Mouse (Mus musculus) neural tube, embryonic 14.5 days (tissue): ENCODE measurements around the gene Tbcel. TPM values are rescaled to one million over a fixed set of nuclear protein-coding genes. Genes with fewer than 3 reads are reported as not detected.

Experiments used
- ATAC-seq: fragments of 200-750 bp; cut with Nextera tagmentation; 2 replicates; pipeline ENCODE4 v1.8.0; 2017; ENCODE audit warnings: low read depth, mild to moderate bottlenecking, moderate TSS enrichment, moderate library complexity
- H3K27ac ChIP-seq: fragments of 300-500 bp; sonication (generic); 2 replicates; pipeline ENCODE4 v1.5.1; 2014; ENCODE audit warnings: low read depth, mild to moderate bottlenecking, control low read depth, low read length, moderate library complexity, mixed read lengths
- H3K27me3 ChIP-seq: fragments of 300-500 bp; sonication (generic); 2 replicates; pipeline ENCODE4 v1.6.1; 2014; ENCODE audit warnings: low read length; ENCODE audit not compliant: control insufficient read depth, insufficient read depth
- H3K36me3 ChIP-seq: fragments of 300-500 bp; sonication (generic); 2 replicates; pipeline ENCODE4 v1.6.1; 2014; ENCODE audit warnings: low read length, mixed read lengths; ENCODE audit not compliant: control insufficient read depth, insufficient read depth
- H3K4me1 ChIP-seq: fragments of 300-500 bp; sonication (generic); 2 replicates; pipeline ENCODE4 v1.6.1; 2014; ENCODE audit warnings: low read length; ENCODE audit not compliant: control insufficient read depth, insufficient read depth
- H3K4me2 ChIP-seq: fragments of 300-500 bp; sonication (generic); 2 replicates; pipeline ENCODE4 v1.6.1; 2014; ENCODE audit warnings: mild to moderate bottlenecking, low read depth, low read length, control low read depth
- H3K4me3 ChIP-seq: fragments of 300-500 bp; sonication (generic); 2 replicates; pipeline ENCODE4 v1.5.1; 2014; ENCODE audit warnings: low read depth, low read length, control low read depth, mixed read lengths
- H3K9ac ChIP-seq: fragments of 300-500 bp; sonication (generic); replicated peaks from 2 replicates; pipeline ENCODE4 v1.6.1; 2014; ENCODE audit warnings: low read depth, mild to moderate bottlenecking, control low read depth, low read length, mixed read lengths
- H3K9me3 ChIP-seq: fragments of 300-500 bp; sonication (generic); 2 replicates; pipeline ENCODE4 v1.6.1; 2016; ENCODE audit warnings: low read length; ENCODE audit not compliant: control insufficient read depth
- WGBS: fragments of 180-500 bp; shearing (Covaris S2); extraction: QIAGEN DNeasy Blood & Tissue Kit; methylation state at CpG from one replicate; pipeline ENCODE4 v1.1.7; 2014; 5-methylcytosine and 5-hydroxymethylcytosine counted together
- polyA plus RNA-seq: library from polyadenylated mRNA; unstranded; fragments of >200 nt; fragmentation: Nextera tagmentation; extraction: Ambion mirVana; gene quantifications from 2 replicates; pipeline ENCODE4 v1.2.1, GENCODE M21; 2014

Gene Tbcel
- polyA plus RNA-seq, 1 experiment from 2014 or later, result 6.2 TPM

DNA sequence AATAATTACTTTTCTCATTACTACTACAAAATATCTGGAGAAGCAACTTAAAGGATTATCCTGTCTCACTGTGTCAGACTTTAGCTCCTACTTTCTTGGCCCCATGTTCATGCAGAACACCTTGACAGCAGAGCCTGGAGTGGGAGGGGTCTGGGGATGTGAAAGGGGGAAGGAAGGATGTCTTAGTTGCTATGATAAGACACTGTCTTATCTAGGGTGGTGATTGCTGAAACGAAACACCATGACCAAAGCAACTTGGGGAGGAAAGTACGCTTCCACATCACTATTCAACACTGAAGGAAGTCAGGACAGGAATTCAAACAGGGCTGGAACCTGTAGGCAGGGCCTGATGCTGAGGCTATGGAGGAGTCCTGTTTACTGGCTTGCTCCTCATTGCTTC is 11.3 kb downstream of the Tbcel start:
- Histone ChIP-seq H3K27ac (no peak overlapping the region), H3K9me3 (no peaks in the 10 kb centered on the region), H3K36me3 (no peaks in the 10 kb centered on the region), H3K4me2 (no peak overlapping the region), H3K9ac (no peak overlapping the region), H3K4me1 (no peaks in the 10 kb centered on the region), H3K27me3 (no peaks in the 10 kb centered on the region), H3K4me3 (no peak overlapping the region)
- 86% methylated on average over 2 of the region's 2 CpGs for WGBS
- ATAC-seq, result no peak

GRCm38 (mm10) chr9:42491780-42492179 is 15.8 kb downstream of the Tbcel start:
- Histone ChIP-seq H3K4me3 (no peak overlapping the region), H3K9me3 (no peaks in the 10 kb centered on the region), H3K4me2 (no peak overlapping the region), H3K36me3 (no peaks in the 10 kb centered on the region), H3K27ac (no peak overlapping the region), H3K9ac (no peak overlapping the region), H3K4me1 (no peaks in the 10 kb centered on the region), H3K27me3 (no peaks in the 10 kb centered on the region)
- no peak for ATAC-seq
- 76% methylated on average over 9 of the region's 9 CpGs for WGBS

DNA sequence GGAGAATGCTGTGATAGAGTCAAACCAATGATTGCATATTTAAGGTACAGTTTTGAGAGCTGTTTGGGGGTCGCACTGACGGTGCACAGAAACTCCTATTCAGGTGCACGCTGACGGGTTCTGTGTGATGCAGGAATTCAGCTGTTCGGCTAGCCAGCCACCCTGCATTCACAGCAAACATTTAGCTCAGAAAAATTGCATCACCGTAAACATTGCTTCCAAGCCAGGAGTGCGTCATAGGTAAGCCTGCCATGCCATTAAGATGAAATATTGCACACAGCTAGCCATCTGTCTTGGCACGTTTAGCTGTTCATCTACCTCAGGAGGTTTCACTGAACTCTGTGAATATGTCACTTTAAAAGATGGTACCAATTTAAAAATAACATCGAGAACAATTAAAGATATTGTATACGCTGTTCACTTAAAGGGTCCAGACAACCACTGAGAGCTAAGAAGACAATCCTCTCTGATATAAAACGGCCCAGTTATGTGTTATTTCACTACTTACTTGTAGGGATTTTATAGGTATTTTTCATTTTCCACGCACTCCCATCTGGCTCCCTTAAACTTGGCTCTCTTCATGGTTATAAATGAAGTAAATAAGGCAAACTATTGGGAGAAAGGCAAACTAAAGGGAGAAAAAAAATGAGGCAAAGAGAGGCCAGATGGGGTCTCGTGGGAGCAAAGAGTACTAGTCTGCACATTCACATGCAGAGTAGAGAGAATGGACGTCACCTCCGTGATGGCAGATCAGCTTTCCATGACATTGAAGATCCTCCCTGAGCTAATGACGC is 16.8 kb downstream of the Tbcel start:
- H3K9me3 ChIP-seq, result no peaks in the 10 kb centered on the region
- no peak overlapping the region for H3K9ac ChIP-seq
- H3K27ac ChIP-seq, result no peak overlapping the region
- no peak for ATAC-seq
- no peaks in the 10 kb centered on the region for H3K27me3 ChIP-seq
- WGBS, result 62% methylated on average over 16 of the region's 16 CpGs
- no peak overlapping the region for H3K4me2 ChIP-seq
- no peaks in the 10 kb centered on the region for H3K36me3 ChIP-seq
- H3K4me1 ChIP-seq, result no peaks in the 10 kb centered on the region
- H3K4me3 ChIP-seq, result no peak overlapping the region

- no peaks in the 10 kb centered on the region for H3K9me3 ChIP-seq
- no peaks in the 10 kb centered on the region for H3K27me3 ChIP-seq
- H3K4me3 ChIP-seq, result no peak overlapping the region
- 96% methylated on average over 1 of the region's 1 CpGs for WGBS
- H3K4me1 ChIP-seq, result no peaks in the 10 kb centered on the region
- no peak for ATAC-seq
- no peak overlapping the region for H3K27ac ChIP-seq
- H3K36me3 ChIP-seq, result no peaks in the 10 kb centered on the region
- H3K9ac ChIP-seq, result no peak overlapping the region
- H3K4me2 ChIP-seq, result no peak overlapping the region
Observed at GRCm38 (mm10) chr9:42488071-42488470, 19.5 kb downstream of the Tbcel start.

DNA sequence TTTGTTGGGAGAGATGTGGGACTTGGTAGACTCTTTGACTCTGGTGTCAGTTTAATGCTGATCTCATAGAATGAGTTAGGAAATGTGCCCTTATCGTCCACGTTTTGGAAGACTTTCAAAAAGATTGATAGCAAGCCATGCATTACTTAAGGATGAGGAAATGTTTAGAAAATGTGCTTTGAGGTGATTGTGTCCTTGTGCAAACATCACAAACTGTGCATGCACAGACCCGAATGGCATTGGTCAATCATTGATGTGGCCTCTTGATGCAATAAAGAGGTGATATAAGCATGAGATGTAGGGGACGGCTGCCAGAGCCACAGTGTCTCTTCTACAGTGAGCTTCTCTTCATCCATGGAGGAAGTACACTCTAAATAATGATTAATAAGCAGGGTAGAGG is 20.7 kb downstream of the Tbcel start:
- Histone ChIP-seq H3K4me3 (no peak overlapping the region), H3K9me3 (no peaks in the 10 kb centered on the region), H3K4me1 (no peaks in the 10 kb centered on the region), H3K27ac (no peak overlapping the region), H3K4me2 (no peak overlapping the region), H3K27me3 (no peaks in the 10 kb centered on the region), H3K36me3 (no peaks in the 10 kb centered on the region), H3K9ac (no peak overlapping the region)
- 77% methylated on average over 4 of the region's 4 CpGs for whole genome bisulfite sequencing
- ATAC-seq, result no peak

GRCm38 (mm10) chr9:42484667-42485066 is 22.9 kb downstream of the Tbcel start:
- Histone ChIP-seq H3K9ac (no peak overlapping the region), H3K9me3 (no peaks in the 10 kb centered on the region), H3K36me3 (no peaks in the 10 kb centered on the region), H3K27ac (no peak overlapping the region), H3K4me2 (no peak overlapping the region), H3K4me1 (no peaks in the 10 kb centered on the region), H3K4me3 (no peak overlapping the region), H3K27me3 (no peaks in the 10 kb centered on the region)
- no peak for ATAC-seq
- 98% methylated on average over 1 of the region's 1 CpGs for WGBS

DNA sequence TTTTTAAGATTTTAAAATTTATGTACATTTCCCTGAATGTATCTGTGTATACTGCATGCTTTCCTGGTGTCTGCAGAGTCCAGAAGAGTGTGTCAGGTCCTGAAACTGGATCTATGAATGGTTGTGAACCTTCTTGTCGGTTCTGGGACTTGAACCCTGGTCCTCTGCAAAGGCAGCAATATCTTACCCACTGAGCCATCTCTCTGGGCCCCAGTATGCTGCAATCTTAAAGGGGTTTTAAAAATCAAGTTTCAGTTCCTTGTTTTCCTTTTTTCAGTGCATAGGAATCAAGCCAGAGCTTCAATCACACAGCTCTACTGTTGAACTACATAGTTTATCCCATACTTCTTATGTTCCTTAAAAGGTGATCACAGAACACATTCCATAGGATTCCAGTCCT is 24.7 kb downstream of the Tbcel start:
- no peak overlapping the region for H3K4me2 ChIP-seq
- H3K4me1 ChIP-seq, result no peaks in the 10 kb centered on the region
- H3K27me3 ChIP-seq, result no peaks in the 10 kb centered on the region
- no peak overlapping the region for H3K4me3 ChIP-seq
- no peaks in the 10 kb centered on the region for H3K36me3 ChIP-seq
- no peaks in the 10 kb centered on the region for H3K9me3 ChIP-seq
- no peak overlapping the region for H3K27ac ChIP-seq
- no peak for ATAC-seq
- WGBS, result 95% methylated on average over 1 of the region's 1 CpGs
- H3K9ac ChIP-seq, result no peak overlapping the region

DNA sequence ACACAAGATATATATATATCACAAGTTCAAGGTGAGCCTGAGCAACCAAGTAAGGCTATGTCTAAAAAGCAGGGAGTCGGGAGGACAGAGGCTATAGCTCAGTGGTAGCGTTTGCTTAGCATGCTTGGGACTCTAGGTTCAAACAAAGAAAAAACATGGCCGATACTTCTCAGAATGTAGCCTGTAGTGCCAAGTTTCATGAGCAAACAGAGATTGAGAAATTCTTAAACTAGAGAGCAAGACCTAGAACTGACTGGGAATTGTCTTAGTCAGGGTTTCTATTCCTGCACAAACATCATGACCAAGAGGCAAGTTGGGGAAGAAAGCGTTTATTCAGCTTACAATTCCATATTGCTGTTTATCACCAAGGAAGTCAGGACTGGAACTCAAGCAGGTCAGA is 31.4 kb downstream of the Tbcel start:
- Histone ChIP-seq H3K27ac (no peak overlapping the region), H3K9me3 (no peaks in the 10 kb centered on the region), H3K27me3 (no peaks in the 10 kb centered on the region), H3K9ac (no peak overlapping the region), H3K36me3 (no peaks in the 10 kb centered on the region), H3K4me1 (peaks cover 9% of the 10 kb centered on the region), H3K4me2 (no peak overlapping the region), H3K4me3 (no peak overlapping the region)
- no peak for ATAC-seq
- 89% methylated on average over 4 of the region's 4 CpGs for WGBS

- 88% methylated on average over 8 of the region's 8 CpGs for WGBS
- Histone ChIP-seq H3K4me3 (no peak overlapping the region), H3K27me3 (no peaks in the 10 kb centered on the region), H3K36me3 (no peaks in the 10 kb centered on the region), H3K4me2 (no peak overlapping the region), H3K27ac (no peak overlapping the region), H3K9me3 (no peaks in the 10 kb centered on the region), H3K4me1 (peaks cover 15% of the 10 kb centered on the region), H3K9ac (no peak overlapping the region)
- ATAC-seq, result no peak
Observed at GRCm38 (mm10) chr9:42474244-42474643, 33.4 kb downstream of the Tbcel start.
